Mouse (Mus musculus): ENCODE data around the gene Ehd2. TPM values are rescaled to one million over a fixed set of nuclear protein-coding genes. Genes with fewer than 3 reads are reported as not detected.
A peak's percentile ranks its signal among the peaks of the same experiment; 100 is the strongest.

Gene Ehd2
- total RNA-seq, 2 experiments from 2014 or later: 5.6 to 6.1 TPM

GRCm38 (mm10) chr7:15975904-15976303 lies 8.5 kb upstream of the Ehd2 start:
- DNase-seq (ENCODE audit: low spot score in 2 of 2): peak in 1 of 2 experiments; percentile 62

- DNase-seq (ENCODE audit: low spot score in 2 of 2): no peak
These were observed 8.1 kb upstream of the Ehd2 start for GRCm38 (mm10) chr7:15975451-15975850.

GRCm38 (mm10) chr7:15974712-15975111 lies 7.3 kb upstream of the Ehd2 start:
- peak in 1 of 2 experiments; percentile 81 for DNase-seq (ENCODE audit: low spot score in 2 of 2)

GRCm38 (mm10) chr7:15972247-15972646 lies 4.9 kb upstream of the Ehd2 start:
- no peak for DNase-seq (ENCODE audit: low spot score in 2 of 2)

GRCm38 (mm10) chr7:15969674-15970073 lies 2.3 kb upstream of the Ehd2 start:
- DNase-seq (ENCODE audit: low spot score in 2 of 2): no peak

DNA sequence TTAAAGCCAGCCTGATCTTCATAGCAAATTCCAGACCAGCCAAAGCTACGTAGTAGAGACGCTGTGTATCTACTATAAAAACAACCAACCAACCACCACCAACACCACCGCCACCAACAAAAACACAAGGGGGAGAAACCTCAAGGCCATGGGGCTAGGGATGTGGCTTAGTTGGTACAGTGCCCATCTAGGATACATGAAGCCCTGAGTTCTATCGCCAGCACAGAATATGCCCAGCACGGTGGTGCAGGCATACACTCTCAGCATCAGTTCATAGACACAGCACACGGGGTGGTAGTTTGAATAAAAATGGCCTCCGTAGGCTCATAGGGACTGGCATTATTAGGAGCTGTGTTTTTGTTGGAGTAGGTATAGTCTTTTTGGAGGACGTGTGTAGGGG lies 955 bp upstream of the Ehd2 start:
- no peak for DNase-seq (ENCODE audit: low spot score in 2 of 2)

DNA sequence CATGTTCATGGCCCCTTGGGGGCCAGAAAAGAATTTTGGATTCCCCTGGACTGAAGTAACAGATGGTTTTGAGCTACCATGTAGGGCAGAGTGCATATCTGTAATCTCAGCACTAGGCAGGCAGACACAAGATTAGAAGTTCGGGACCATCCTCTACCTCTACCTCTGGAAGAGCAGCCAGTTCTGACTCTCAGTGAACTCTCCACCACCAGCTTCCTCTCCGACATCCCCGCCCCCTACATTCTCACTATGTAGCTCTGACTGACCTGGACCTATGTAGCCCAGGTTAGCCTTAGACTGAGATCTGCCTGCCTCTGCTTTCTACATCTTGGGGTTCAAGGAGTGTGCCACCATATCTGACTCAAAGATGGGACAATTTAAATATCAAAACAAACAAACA lies 878 bp downstream of the Ehd2 start:
- no peak for DNase-seq (ENCODE audit: low spot score in 2 of 2)

GRCm38 (mm10) chr7:15963798-15964652 lies 3.3 kb downstream of the Ehd2 start:
- DNase-seq (ENCODE audit: low spot score in 2 of 2): no peak

GRCm38 (mm10) chr7:15962311-15963288 lies 4.8 kb downstream of the Ehd2 start:
- peak; percentile 29 to 46 for DNase-seq (ENCODE audit: low spot score in 2 of 2)

- no peak for DNase-seq (ENCODE audit: low spot score in 2 of 2)
These were observed 5.6 kb downstream of the Ehd2 start for GRCm38 (mm10) chr7:15961798-15962197.

DNA sequence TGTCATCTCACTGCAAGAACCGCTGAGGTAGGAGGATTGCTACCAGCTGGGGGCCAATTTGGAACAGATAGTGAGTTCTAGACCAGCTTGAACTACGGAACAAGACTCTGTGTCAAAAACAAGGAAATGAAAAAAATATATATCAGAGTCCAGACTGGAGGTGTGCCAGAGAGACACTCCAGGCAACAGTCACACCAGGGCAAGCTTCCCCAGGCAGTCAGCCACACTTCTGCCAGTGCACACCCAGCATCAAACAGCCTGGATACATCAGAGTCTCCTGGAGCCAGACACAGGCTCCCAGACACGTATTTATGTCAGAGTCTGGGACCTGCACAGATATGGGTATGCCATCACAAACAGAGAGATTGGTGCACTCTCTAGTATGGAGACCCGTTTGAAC lies 6.1 kb downstream of the Ehd2 start:
- no peak for DNase-seq (ENCODE audit: low spot score in 2 of 2)

GRCm38 (mm10) chr7:15960691-15961090 lies 6.7 kb downstream of the Ehd2 start:
- DNase-seq (ENCODE audit: low spot score in 2 of 2): no peak

DNA sequence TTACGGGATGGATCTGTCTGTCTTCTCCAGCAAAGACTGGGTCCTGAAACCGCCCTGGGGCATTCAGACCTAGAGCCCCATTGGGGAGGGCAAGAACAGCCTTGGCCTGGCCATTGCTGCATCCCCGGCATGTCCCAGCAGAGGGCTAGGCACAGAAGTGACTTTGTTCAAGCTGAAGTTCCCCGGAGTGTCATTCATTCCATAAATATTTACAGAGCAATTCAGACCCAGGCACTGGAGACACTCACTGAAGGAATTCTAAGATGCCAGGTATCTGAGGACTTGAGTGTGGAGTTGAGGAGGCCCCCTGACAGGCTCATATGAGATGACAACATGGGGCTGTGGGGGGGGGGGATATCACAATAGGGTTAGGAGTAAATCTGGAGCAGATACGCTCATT lies 11.2 kb downstream of the Ehd2 start:
- no peak for DNase-seq (ENCODE audit: low spot score in 2 of 2)

- no peak for DNase-seq (ENCODE audit: low spot score in 2 of 2)
These were observed 11.9 kb downstream of the Ehd2 start for GRCm38 (mm10) chr7:15955509-15955908.

DNA sequence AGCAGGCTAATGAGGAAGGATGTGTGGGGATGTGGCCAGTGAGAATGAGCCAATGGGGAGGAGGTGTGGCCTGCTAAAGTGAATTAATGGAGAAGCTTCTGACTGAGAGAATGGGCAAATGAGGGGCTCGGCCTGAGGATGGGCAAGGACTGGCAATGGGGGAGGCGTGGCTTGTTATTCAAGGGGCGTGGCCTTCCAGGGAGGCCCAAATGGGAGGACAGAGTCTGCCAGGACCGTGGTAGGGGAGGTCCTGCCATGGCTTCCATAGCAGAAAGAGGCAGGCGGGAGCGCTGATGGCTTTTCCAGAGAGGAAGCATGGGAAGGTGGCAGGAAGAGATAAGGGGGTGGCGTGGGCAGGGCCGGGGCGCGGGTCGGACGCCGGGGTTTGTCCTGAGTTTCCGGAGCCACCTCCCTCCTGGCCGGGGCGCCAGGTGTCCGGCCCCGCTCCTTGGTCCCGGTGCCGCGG lies 12.4 kb downstream of the Ehd2 start:
- DNase-seq (ENCODE audit: low spot score in 2 of 2): no peak

GRCm38 (mm10) chr7:15954436-15954835 lies 12.9 kb downstream of the Ehd2 start:
- DNase-seq (ENCODE audit: low spot score in 2 of 2): no peak

GRCm38 (mm10) chr7:15953307-15954074 lies 13.9 kb downstream of the Ehd2 start:
- no peak for DNase-seq (ENCODE audit: low spot score in 2 of 2)

DNA sequence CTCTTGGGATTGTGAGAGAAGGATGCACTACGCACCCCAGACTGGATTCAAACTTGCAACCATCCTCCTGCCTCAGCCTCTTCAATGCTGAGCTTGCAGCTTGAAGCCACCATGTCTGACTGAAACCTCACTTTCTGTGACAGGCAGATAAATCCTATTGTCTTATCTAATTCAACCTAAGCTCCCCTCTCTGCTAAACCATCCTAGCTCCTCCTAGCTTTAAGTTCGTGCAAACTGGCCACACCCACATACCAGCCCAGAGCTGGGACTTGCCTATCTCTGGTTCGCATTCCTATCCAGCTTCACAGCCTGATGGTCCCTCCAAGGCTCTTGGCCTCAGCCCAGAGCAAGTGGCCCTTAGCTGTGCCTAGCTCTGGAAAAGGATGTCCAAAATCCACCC lies 15.0 kb downstream of the Ehd2 start:
- no peak for DNase-seq (ENCODE audit: low spot score in 2 of 2)

- no peak for DNase-seq (ENCODE audit: low spot score in 2 of 2)
These were observed 17.4 kb downstream of the Ehd2 start for GRCm38 (mm10) chr7:15950008-15950407.

DNA sequence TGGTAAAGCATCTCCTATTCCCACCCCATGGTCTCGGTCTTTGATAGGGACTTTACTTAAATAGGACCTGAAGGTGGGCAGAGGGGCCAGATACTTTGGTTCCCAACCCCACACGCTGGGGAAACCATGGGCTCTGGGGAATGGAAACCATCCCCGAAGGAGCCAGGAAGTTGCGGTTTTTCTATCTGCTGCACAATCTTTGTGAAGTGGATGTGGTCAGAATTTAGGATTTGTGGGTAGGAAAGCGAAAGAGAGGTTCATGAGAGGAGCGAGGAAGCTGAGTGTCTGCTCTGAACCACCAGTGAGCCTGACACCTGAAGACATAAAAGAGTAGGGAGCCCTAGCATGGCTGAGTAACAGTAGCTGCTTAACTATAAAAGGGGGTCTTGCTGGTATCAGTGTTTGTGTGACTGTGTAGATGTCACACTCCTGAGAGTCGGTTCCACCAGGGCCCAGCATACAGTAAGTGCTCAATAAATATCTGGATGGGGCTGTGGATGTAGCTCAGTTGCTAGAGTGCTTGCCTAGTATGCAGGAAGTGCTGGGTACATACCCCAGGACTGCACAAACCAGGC lies 18.1 kb downstream of the Ehd2 start:
- no peak for DNase-seq (ENCODE audit: low spot score in 2 of 2)

Measured in layer of hippocampus, adult 18-20 months (tissue).